Mouse (Mus musculus): Measurements from ENCODE around the gene Plxdc1. TPM values are rescaled to one million over a fixed set of nuclear protein-coding genes. Genes with fewer than 3 reads are reported as not detected.

The Plxdc1 gene
- total RNA-seq, 1 experiment from 2014 or later = 5.5 TPM

GRCm38 (mm10) chr11:97977797-97978196 is 8.4 kb downstream of the Plxdc1 start:
- peak in 1 of 2 experiments; percentile 17; a peak in 1 of 4 replicates for ATAC-seq (replicated peaks in 1 of 2; ENCODE audit: insufficient read depth in 1 of 2, low FRiP score in 2 of 2, low TSS enrichment in 1 of 2, low read depth in 1 of 2, poor library complexity in 2 of 2, severe bottlenecking in 2 of 2)

GRCm38 (mm10) chr11:97974746-97975145 is 11.5 kb downstream of the Plxdc1 start:
- ATAC-seq (replicated peaks in 1 of 2; ENCODE audit: insufficient read depth in 1 of 2, low FRiP score in 2 of 2, low TSS enrichment in 1 of 2, low read depth in 1 of 2, poor library complexity in 2 of 2, severe bottlenecking in 2 of 2) = no peak

GRCm38 (mm10) chr11:97974141-97974540 is 12.1 kb downstream of the Plxdc1 start:
- ATAC-seq (replicated peaks in 1 of 2; ENCODE audit: insufficient read depth in 1 of 2, low FRiP score in 2 of 2, low TSS enrichment in 1 of 2, low read depth in 1 of 2, poor library complexity in 2 of 2, severe bottlenecking in 2 of 2) = no peak

- no peak for ATAC-seq (replicated peaks in 1 of 2; ENCODE audit: insufficient read depth in 1 of 2, low FRiP score in 2 of 2, low TSS enrichment in 1 of 2, low read depth in 1 of 2, poor library complexity in 2 of 2, severe bottlenecking in 2 of 2)
Observed at GRCm38 (mm10) chr11:97972434-97972833, 13.8 kb downstream of the Plxdc1 start.

- no peak for ATAC-seq (replicated peaks in 1 of 2; ENCODE audit: insufficient read depth in 1 of 2, low FRiP score in 2 of 2, low TSS enrichment in 1 of 2, low read depth in 1 of 2, poor library complexity in 2 of 2, severe bottlenecking in 2 of 2)
Observed at GRCm38 (mm10) chr11:97971232-97971631, 15.0 kb downstream of the Plxdc1 start.

- no peak for ATAC-seq (replicated peaks in 1 of 2; ENCODE audit: insufficient read depth in 1 of 2, low FRiP score in 2 of 2, low TSS enrichment in 1 of 2, low read depth in 1 of 2, poor library complexity in 2 of 2, severe bottlenecking in 2 of 2)
Observed at GRCm38 (mm10) chr11:97970771-97971170, 15.5 kb downstream of the Plxdc1 start.

GRCm38 (mm10) chr11:97968385-97968784 is 17.9 kb downstream of the Plxdc1 start:
- no peak for ATAC-seq (replicated peaks in 1 of 2; ENCODE audit: insufficient read depth in 1 of 2, low FRiP score in 2 of 2, low TSS enrichment in 1 of 2, low read depth in 1 of 2, poor library complexity in 2 of 2, severe bottlenecking in 2 of 2)

GRCm38 (mm10) chr11:97967114-97967513 is 19.1 kb downstream of the Plxdc1 start:
- ATAC-seq (replicated peaks in 1 of 2; ENCODE audit: insufficient read depth in 1 of 2, low FRiP score in 2 of 2, low TSS enrichment in 1 of 2, low read depth in 1 of 2, poor library complexity in 2 of 2, severe bottlenecking in 2 of 2) = no peak

- no peak for ATAC-seq (replicated peaks in 1 of 2; ENCODE audit: insufficient read depth in 1 of 2, low FRiP score in 2 of 2, low TSS enrichment in 1 of 2, low read depth in 1 of 2, poor library complexity in 2 of 2, severe bottlenecking in 2 of 2)
Observed at GRCm38 (mm10) chr11:97960907-97961306, 25.3 kb downstream of the Plxdc1 start.

- no peak for ATAC-seq (replicated peaks in 1 of 2; ENCODE audit: insufficient read depth in 1 of 2, low FRiP score in 2 of 2, low TSS enrichment in 1 of 2, low read depth in 1 of 2, poor library complexity in 2 of 2, severe bottlenecking in 2 of 2)
Observed at GRCm38 (mm10) chr11:97959300-97959680, 27.0 kb downstream of the Plxdc1 start.

GRCm38 (mm10) chr11:97958641-97959299 is 27.5 kb downstream of the Plxdc1 start:
- ATAC-seq (replicated peaks in 1 of 2; ENCODE audit: insufficient read depth in 1 of 2, low FRiP score in 2 of 2, low TSS enrichment in 1 of 2, low read depth in 1 of 2, poor library complexity in 2 of 2, severe bottlenecking in 2 of 2) = no peak

GRCm38 (mm10) chr11:97956905-97957560 is 29.2 kb downstream of the Plxdc1 start:
- peak in 1 of 2 experiments; percentile 33; a peak in 1 of 4 replicates for ATAC-seq (replicated peaks in 1 of 2; ENCODE audit: insufficient read depth in 1 of 2, low FRiP score in 2 of 2, low TSS enrichment in 1 of 2, low read depth in 1 of 2, poor library complexity in 2 of 2, severe bottlenecking in 2 of 2)

- no peak for ATAC-seq (replicated peaks in 1 of 2; ENCODE audit: insufficient read depth in 1 of 2, low FRiP score in 2 of 2, low TSS enrichment in 1 of 2, low read depth in 1 of 2, poor library complexity in 2 of 2, severe bottlenecking in 2 of 2)
Observed at GRCm38 (mm10) chr11:97955915-97956314, 30.3 kb downstream of the Plxdc1 start.

- ATAC-seq (replicated peaks in 1 of 2; ENCODE audit: insufficient read depth in 1 of 2, low FRiP score in 2 of 2, low TSS enrichment in 1 of 2, low read depth in 1 of 2, poor library complexity in 2 of 2, severe bottlenecking in 2 of 2) = no peak
Observed at GRCm38 (mm10) chr11:97955146-97955902, 30.9 kb downstream of the Plxdc1 start.

GRCm38 (mm10) chr11:97954469-97955141 is 31.6 kb downstream of the Plxdc1 start:
- no peak for ATAC-seq (replicated peaks in 1 of 2; ENCODE audit: insufficient read depth in 1 of 2, low FRiP score in 2 of 2, low TSS enrichment in 1 of 2, low read depth in 1 of 2, poor library complexity in 2 of 2, severe bottlenecking in 2 of 2)

GRCm38 (mm10) chr11:97953939-97954275 is 32.3 kb downstream of the Plxdc1 start:
- ATAC-seq (replicated peaks in 1 of 2; ENCODE audit: insufficient read depth in 1 of 2, low FRiP score in 2 of 2, low TSS enrichment in 1 of 2, low read depth in 1 of 2, poor library complexity in 2 of 2, severe bottlenecking in 2 of 2) = no peak

- ATAC-seq (replicated peaks in 1 of 2; ENCODE audit: insufficient read depth in 1 of 2, low FRiP score in 2 of 2, low TSS enrichment in 1 of 2, low read depth in 1 of 2, poor library complexity in 2 of 2, severe bottlenecking in 2 of 2) = no peak
Observed at GRCm38 (mm10) chr11:97953179-97953938, 32.9 kb downstream of the Plxdc1 start.
